Mouse (Mus musculus) embryonic fibroblast, embryonic 13.5 days (primary cell): ENCODE measurements around the gene Strn3.

Experiments used
- CTCF ChIP-seq: IDR thresholded peaks from 2 replicates; pipeline ENCODE4 v1.5.1; 2011; ENCODE audit warnings: mild to moderate bottlenecking, control low read depth, low read length, moderate library complexity, borderline replicate concordance; ENCODE audit not compliant: insufficient read depth
- POLR2A ChIP-seq: IDR thresholded peaks from 2 replicates; pipeline ENCODE4 v1.6.1; 2011; ENCODE audit warnings: low read depth, mild to moderate bottlenecking, control low read depth, low read length, moderate library complexity

DNA sequence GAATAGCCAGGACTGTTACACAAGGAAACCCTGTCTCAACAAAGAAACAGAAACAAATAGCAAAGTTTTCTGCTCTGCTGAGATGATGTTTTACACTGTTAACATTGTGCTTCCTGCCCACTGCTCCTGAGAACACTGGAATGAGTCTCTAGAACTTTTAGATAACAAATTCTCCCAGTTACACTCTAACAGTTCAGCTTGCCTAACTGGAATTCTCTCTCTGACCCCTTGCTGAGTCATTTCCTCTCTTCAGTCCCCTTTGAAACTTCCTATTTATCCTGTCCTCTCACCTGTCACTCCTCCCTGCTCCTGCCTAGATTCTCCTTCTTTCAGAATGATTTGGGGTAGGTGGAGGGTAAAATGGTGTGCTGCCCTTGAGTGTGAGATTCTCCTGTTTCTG lies 2.4 kb upstream of the Strn3 start:
- TF ChIP-seq POLR2A: no peak
- TF ChIP-seq CTCF: no peak
